Mouse (Mus musculus) forebrain, embryonic 11.5 days (tissue): ENCODE measurements around the gene Vamp3. TPM values are rescaled to one million over a fixed set of nuclear protein-coding genes. Genes with fewer than 3 reads are reported as not detected.
A peak's percentile ranks its signal among the peaks of the same experiment; 100 is the strongest.

Experiments
- ATAC-seq: fragments of 200-750 bp; cut with Nextera tagmentation; replicated peaks from 2 replicates; pipeline ENCODE4 v1.8.0; 2017; ENCODE audit warnings: moderate TSS enrichment; ENCODE audit not compliant: low FRiP score
- DNase-seq: peaks from one replicate; pipeline ENCODE4 v3.0.0-alpha.2; 2017; ENCODE audit warnings: low spot score
- H3K27ac ChIP-seq: fragments of 300-500 bp; sonication (generic); 2 replicates; pipeline ENCODE4 v1.5.1; 2014; ENCODE audit warnings: low read depth, low read length
- H3K27me3 ChIP-seq: fragments of 300-500 bp; sonication (generic); 2 replicates; pipeline ENCODE4 v1.6.1; 2014; ENCODE audit warnings: mild to moderate bottlenecking, low read length, mixed read lengths; ENCODE audit not compliant: control insufficient read depth, insufficient read depth
- H3K36me3 ChIP-seq: fragments of 300-500 bp; sonication (generic); 2 replicates; pipeline ENCODE4 v1.6.1; 2014; ENCODE audit warnings: mild to moderate bottlenecking, low read length, moderate library complexity, mixed read lengths; ENCODE audit not compliant: control insufficient read depth, insufficient read depth
- H3K4me1 ChIP-seq: fragments of 300-500 bp; sonication (generic); replicated peaks from 2 replicates; pipeline ENCODE4 v1.6.1; 2014; ENCODE audit warnings: low read length, mixed read lengths; ENCODE audit not compliant: control insufficient read depth, insufficient read depth
- H3K4me2 ChIP-seq: fragments of 300-500 bp; sonication (generic); 2 replicates; pipeline ENCODE4 v1.6.1; 2014; ENCODE audit warnings: low read depth, mild to moderate bottlenecking, low read length, moderate library complexity, mixed read lengths; ENCODE audit not compliant: severe bottlenecking
- H3K4me3 ChIP-seq: fragments of 300-500 bp; sonication (generic); 2 replicates; pipeline ENCODE4 v1.5.1; 2014; ENCODE audit warnings: low read depth, low read length
- H3K9ac ChIP-seq: fragments of 300-500 bp; sonication (generic); 2 replicates; pipeline ENCODE4 v1.6.1; 2014; ENCODE audit warnings: low read length
- H3K9me3 ChIP-seq: fragments of 300-500 bp; sonication (generic); 2 replicates; pipeline ENCODE4 v1.6.1; 2016; ENCODE audit warnings: low read length, mixed read lengths; ENCODE audit not compliant: control insufficient read depth
- WGBS: fragments of 180-500 bp; shearing (Covaris S2); extraction: QIAGEN DNeasy Blood & Tissue Kit; methylation state at CpG from one replicate; pipeline ENCODE4 v1.1.7; 2014; 5-methylcytosine and 5-hydroxymethylcytosine counted together
- polyA plus RNA-seq: library from polyadenylated mRNA; unstranded; fragments of >200 nt; fragmentation: Nextera tagmentation; extraction: Ambion mirVana; gene quantifications from 2 replicates; pipeline ENCODE4 v1.2.1, GENCODE M21; 2014

The Vamp3 gene
- polyA plus RNA-seq, 1 experiment from 2014 or later, result 109 TPM

DNA sequence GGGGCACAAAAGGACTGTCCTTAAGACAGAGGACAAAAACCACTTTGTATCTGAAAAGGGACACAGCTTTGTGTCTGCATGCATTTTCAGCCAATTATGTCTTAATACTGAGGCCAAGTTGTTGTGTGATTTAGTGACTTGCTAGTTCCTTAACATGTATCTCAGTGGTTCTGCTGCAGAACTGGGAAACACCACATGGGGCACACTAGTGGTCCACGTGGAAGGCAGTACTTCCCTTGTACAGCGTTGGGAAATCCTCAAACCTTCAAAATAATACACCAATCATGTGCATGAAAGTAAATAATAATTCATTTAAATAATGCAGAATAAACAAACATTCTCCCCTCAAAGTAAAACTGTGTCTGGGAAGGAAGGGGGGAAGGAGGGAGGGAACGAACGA lies 11.0 kb upstream of the Vamp3 start:
- Histone ChIP-seq H3K9ac (no peak overlapping the region), H3K9me3 (no peaks in the 10 kb centered on the region), H3K27me3 (no peaks in the 10 kb centered on the region), H3K4me1 (no peaks in the 10 kb centered on the region), H3K4me3 (no peak overlapping the region), H3K27ac (no peak overlapping the region), H3K4me2 (no peak overlapping the region), H3K36me3 (no peaks in the 10 kb centered on the region; the same call in 1 of the 2 replicates)
- ATAC-seq, result no peak
- 85% methylated on average over 4 of the region's 4 CpGs for WGBS
- DNase-seq, result peak; percentile 27

DNA sequence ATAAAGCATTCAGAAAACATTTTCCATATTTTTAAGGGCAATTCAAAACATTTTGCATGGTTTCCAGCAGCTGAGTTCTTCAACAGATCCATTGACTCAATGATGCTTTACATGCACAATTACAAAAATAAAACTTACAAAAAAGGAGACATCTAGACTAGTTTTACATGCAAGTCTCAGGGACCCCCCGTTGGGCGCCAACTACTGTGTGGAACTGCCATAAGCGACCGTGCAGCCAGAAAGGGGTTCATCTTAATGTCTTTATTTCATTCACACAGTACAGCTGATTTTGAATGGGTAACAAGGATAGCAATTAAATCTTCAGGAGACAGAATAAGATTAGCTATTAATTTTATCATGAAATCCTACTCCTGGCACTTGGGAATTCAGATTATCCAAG lies 1.8 kb upstream of the Vamp3 start:
- Histone ChIP-seq H3K4me3 (no peak overlapping the region), H3K4me2 (no peak overlapping the region), H3K36me3 (no peaks in the 10 kb centered on the region), H3K4me1 (peaks cover 7% of the 10 kb centered on the region; the same call in 1 of the 2 replicates), H3K27me3 (no peaks in the 10 kb centered on the region), H3K27ac (no peak overlapping the region), H3K9ac (no peak overlapping the region), H3K9me3 (no peaks in the 10 kb centered on the region)
- ATAC-seq (no peak), DNase-seq (peak; percentile 43)
- WGBS, result 97% methylated on average over 4 of the region's 4 CpGs

DNA sequence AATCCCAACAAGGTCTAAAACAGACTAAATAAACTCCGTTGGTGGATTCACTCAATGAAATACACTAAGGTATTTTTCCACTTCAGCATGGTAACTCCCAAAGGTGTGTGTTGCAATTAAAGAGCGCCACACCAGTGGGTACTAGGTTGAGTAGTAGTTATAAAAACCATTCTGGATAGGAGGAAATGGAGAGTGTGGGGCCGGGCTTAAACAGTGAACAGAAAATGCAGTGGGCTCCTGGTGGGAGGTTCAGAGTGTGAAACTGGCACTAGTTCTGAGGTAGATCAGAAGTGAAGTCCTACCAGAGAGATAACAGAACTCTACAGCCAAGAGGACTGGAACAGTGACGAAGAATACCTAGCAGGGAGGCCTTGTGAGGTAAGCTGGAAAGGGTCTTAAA lies 871 bp upstream of the Vamp3 start:
- Histone ChIP-seq H3K4me2 (peak overlapping the region; percentile 50; the same call in 1 of the 2 replicates), H3K36me3 (no peaks in the 10 kb centered on the region), H3K4me1 (peaks cover 7% of the 10 kb centered on the region; the same call in 1 of the 2 replicates), H3K4me3 (peak overlapping the region; percentile 89; the same call in 1 of the 2 replicates), H3K9me3 (no peaks in the 10 kb centered on the region), H3K9ac (peak overlapping the region; percentile 39), H3K27me3 (no peaks in the 10 kb centered on the region), H3K27ac (peak overlapping the region; percentile 51)
- peak; percentile 42 for DNase-seq
- 82% methylated on average over 4 of the region's 4 CpGs for WGBS
- ATAC-seq, result no peak

DNA sequence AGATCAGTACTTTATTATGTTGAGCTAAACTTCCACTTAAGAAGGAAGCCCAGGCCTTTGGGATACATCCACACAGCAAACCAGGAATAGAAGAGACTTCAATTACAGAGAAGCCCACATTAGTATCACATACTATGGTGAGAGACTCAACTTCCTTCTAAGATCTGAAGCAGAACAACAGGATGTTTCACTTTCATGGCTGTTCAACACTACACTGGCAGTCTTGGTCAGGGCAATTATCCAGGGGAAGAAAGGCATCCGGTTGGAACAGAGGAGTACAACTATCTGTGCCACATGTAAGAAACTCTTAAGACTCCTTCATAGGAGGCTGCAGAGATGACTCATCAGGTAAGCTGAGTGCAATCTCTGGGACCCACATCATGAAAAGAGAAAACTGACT lies 6.6 kb downstream of the Vamp3 start:
- no peaks in the 10 kb centered on the region for H3K9me3 ChIP-seq
- H3K4me1 ChIP-seq, result no peaks in the 10 kb centered on the region
- 90% methylated on average over 1 of the region's 1 CpGs for WGBS
- no peak overlapping the region for H3K4me2 ChIP-seq
- H3K27me3 ChIP-seq, result no peaks in the 10 kb centered on the region
- peak; percentile 15 for DNase-seq
- no peak overlapping the region for H3K27ac ChIP-seq
- no peaks in the 10 kb centered on the region; the same call in 1 of the 2 replicates for H3K36me3 ChIP-seq
- ATAC-seq, result no peak
- H3K4me3 ChIP-seq, result no peak overlapping the region
- no peak overlapping the region for H3K9ac ChIP-seq

DNA sequence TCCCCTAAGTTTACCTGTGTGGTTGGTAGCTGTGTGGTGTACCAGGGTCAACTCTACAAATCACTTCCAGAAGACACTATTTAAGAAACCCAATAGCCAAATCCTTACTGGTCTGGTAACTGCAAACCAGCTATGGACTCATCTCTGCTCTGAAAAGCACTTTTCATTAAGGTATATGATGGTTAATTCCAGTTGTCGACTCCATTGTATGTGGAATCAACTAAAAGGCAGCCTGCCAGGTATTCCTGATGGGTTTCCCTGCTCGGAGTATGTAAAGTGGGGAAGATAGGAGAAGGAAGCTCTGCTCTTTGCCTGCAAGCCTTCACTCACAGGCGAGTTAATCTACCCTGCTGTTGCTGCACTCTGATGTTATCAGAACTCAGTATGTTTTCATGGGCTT lies 11.2 kb downstream of the Vamp3 start:
- no peak for ATAC-seq
- WGBS, result 91% methylated on average over 3 of the region's 3 CpGs

DNA sequence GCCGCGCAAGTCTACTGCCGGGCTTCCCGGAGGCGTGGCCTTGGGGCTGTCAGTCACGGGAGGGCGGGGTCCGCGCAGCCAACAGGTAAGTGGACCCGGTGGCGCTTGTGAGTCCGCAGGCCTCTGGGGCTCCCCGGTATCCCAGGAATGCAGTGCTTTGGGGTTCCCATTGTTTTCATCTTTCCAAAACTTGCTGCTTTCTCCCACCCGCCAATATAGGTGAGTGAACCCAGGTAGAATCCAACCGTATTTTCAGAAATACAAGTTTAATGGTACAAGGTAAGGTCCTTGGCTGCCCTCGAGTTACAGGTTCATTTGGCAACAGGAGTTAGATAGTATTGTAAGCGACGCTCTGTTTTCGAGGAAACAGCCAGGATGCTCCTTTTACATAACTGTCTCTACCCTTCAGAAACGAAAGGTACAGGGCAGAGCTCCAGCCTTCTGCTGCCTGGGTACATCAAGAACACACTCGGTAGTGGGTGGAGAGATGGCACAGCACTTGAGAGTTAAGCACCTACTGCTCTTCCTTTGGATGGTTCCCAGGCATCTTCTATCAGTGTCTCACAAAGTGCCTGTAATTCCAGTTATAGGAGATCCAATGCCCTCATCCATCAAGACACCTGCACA lies 12.7 kb downstream of the Vamp3 start:
- 0 out of 2 replicates have a peak, but pooled peaks have one; percentile 8 for ATAC-seq
- no peaks in the 10 kb centered on the region for H3K9me3 ChIP-seq
- H3K4me2 ChIP-seq, result peak overlapping the region; percentile 98
- H3K27ac ChIP-seq, result no peak overlapping the region
- H3K36me3 ChIP-seq, result no peaks in the 10 kb centered on the region; the same call in 1 of the 2 replicates
- peak overlapping the region; percentile 55 for H3K4me3 ChIP-seq
- H3K4me1 ChIP-seq, result peaks cover 6% of the 10 kb centered on the region; the same call in 1 of the 2 replicates
- 5% methylated on average over 21 of the region's 21 CpGs for WGBS
- no peaks in the 10 kb centered on the region; the same call in 1 of the 2 replicates for H3K27me3 ChIP-seq
- H3K9ac ChIP-seq, result peak overlapping the region; percentile 23; the same call in 1 of the 2 replicates
- DNase-seq, result no peak

More for the DNA sequence above, 11.2 kb downstream of the Vamp3 start:
- peaks cover 6% of the 10 kb centered on the region; the same call in 1 of the 2 replicates for H3K4me1 ChIP-seq
- no peak overlapping the region for H3K9ac ChIP-seq
- H3K4me3 ChIP-seq, result no peak overlapping the region
- no peak for DNase-seq
- H3K4me2 ChIP-seq, result no peak overlapping the region
- no peak overlapping the region for H3K27ac ChIP-seq
- no peaks in the 10 kb centered on the region; the same call in 1 of the 2 replicates for H3K36me3 ChIP-seq
- no peaks in the 10 kb centered on the region for H3K9me3 ChIP-seq
- H3K27me3 ChIP-seq, result no peaks in the 10 kb centered on the region; the same call in 1 of the 2 replicates

DNA sequence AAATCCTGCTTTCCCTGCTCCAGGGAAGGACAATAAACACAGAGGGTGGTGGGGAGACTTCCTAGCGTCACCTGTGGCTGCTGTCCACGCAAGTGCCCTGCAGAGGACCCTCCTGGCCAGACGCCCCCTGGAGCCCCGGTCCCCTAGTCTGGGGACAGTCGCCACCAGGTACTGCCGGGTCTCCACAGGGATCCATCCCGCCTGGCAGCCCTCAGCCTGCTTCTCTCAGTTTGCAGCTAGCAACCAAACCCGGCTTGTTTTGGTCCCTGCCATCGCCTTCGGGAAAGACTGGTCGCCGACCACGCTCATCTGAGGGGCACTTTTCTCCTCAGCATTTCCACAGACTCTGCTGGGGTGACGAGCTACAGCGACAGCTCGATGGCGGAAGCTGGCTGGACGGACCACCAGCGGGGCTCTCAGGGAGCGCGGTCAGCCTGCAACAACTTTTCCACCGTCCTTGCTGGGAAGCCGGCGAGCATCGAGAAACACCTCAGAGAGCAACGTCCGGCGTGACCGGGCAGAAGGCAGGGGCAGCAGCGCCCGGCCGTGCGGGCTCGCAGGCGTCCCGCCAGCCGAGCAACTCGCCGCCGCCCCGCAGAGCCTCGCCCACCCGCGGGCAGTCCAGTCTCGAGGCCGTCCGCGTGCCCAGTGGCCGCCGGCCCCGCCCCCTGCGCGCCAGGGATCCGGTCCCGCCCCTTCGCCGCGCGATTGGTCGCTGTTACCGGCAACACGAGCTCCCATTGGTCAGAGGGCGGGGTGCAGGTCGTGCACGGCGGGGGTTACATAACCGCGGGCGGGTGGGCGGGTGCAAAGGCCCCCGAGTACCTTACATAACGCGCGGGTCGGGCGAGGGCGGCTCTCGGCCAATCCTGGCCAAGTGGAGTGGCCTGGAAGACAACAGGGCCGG lies 13.5 kb downstream of the Vamp3 start, which contains the start of gene Per3:
Per3 (minus strand) TSS at position 629 of the 907 bp plus-strand sequence.
- Histone ChIP-seq H3K9ac (peak within 1 kb of the TSS; percentile 65), H3K4me2 (peak within 1 kb of the TSS; percentile 98), H3K27me3 (no peaks in the 10 kb centered on the region; the same call in 1 of the 2 replicates), H3K4me3 (peak within 1 kb of the TSS; percentile 55), H3K27ac (no peak within 1 kb of the TSS), H3K9me3 (no peaks in the 10 kb centered on the region), H3K36me3 (no peaks in the 10 kb centered on the region; the same call in 1 of the 2 replicates), H3K4me1 (peaks cover 6% of the 10 kb centered on the region; the same call in 1 of the 2 replicates)
- under 1% methylated on average over 75 of the region's 79 CpGs for WGBS
- peak; percentile 98 for DNase-seq
- ATAC-seq, result peak; percentile 97

DNA sequence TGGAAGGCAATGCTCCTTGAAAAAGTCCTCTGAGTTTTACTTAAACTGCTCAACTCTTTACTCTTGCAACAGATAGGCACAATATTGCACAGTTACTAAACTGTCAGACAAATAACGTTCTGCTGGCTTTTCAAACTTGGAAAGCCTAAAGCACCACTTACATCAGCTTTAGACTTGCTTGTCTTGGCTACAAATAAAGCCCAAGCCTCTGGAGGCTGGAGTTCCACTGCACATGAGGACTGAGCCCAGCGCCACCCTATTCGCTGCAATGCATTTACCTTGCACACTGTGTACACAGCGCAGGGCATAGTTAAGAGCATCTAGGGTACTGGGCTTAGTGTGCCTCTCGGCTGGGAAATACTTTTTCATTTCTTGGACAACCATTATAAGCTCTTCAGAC lies 14.5 kb downstream of the Vamp3 start:
- ATAC-seq, result no peak
- whole genome bisulfite sequencing, result 55% methylated on average over 5 of the region's 5 CpGs
- no peaks in the 10 kb centered on the region; the same call in 1 of the 2 replicates for H3K27me3 ChIP-seq
- H3K4me1 ChIP-seq, result peaks cover 6% of the 10 kb centered on the region; the same call in 1 of the 2 replicates
- H3K27ac ChIP-seq, result no peak overlapping the region
- H3K9me3 ChIP-seq, result no peaks in the 10 kb centered on the region
- no peak overlapping the region for H3K9ac ChIP-seq
- no peaks in the 10 kb centered on the region for H3K36me3 ChIP-seq
- no peak for DNase-seq
- no peak overlapping the region; the same call in 1 of the 2 replicates for H3K4me3 ChIP-seq
- H3K4me2 ChIP-seq, result peak overlapping the region; percentile 98; the same call in 1 of the 2 replicates
